Mouse (Mus musculus) urinary bladder, postnatal 10 days (tissue): Measurements from ENCODE around the gene Hddc3.
"Not testable (repeated sequence)": the region's sequence is repeated elsewhere in the genome, so short reads cannot be mapped to it uniquely, and the experiment has no call there.

Experiments
- DNase-seq: peaks from one replicate; pipeline ENCODE4 v3.0.0; 2022; ENCODE audit warnings: low spot score

The Hddc3 gene

GRCm38 (mm10) chr7:80342858-80343257, at the start of gene Hddc3:
TSS of gene Hddc3 (plus strand) at chr7:80343104.
- peak; percentile 81 for DNase-seq

- peak; percentile 92 for DNase-seq
Observed at GRCm38 (mm10) chr7:80294062-80294763, 48.7 kb upstream of the Hddc3 start, which contains the start of gene Prc1. TSS of gene Prc1 (plus strand) at chr7:80294450.

GRCm38 (mm10) chr7:80294764-80295648, 47.9 kb upstream of the Hddc3 start:
- DNase-seq = no peak

- no peak for DNase-seq
Observed at GRCm38 (mm10) chr7:80296462-80296861, 46.4 kb upstream of the Hddc3 start.

- no peak for DNase-seq
Observed at GRCm38 (mm10) chr7:80297041-80297440, 45.9 kb upstream of the Hddc3 start.

GRCm38 (mm10) chr7:80298754-80299153, 44.1 kb upstream of the Hddc3 start:
- DNase-seq = no peak

GRCm38 (mm10) chr7:80299568-80299967, 43.3 kb upstream of the Hddc3 start:
- no peak for DNase-seq

- no peak for DNase-seq
Observed at GRCm38 (mm10) chr7:80301522-80301921, 41.4 kb upstream of the Hddc3 start.

GRCm38 (mm10) chr7:80307766-80308165, 35.1 kb upstream of the Hddc3 start:
- no peak for DNase-seq

- DNase-seq = no peak
Observed at GRCm38 (mm10) chr7:80310771-80311170, 32.1 kb upstream of the Hddc3 start.

- no peak for DNase-seq
Observed at GRCm38 (mm10) chr7:80315733-80316132, 27.2 kb upstream of the Hddc3 start.

- no peak for DNase-seq
Observed at GRCm38 (mm10) chr7:80317439-80318115, 25.3 kb upstream of the Hddc3 start.

GRCm38 (mm10) chr7:80318670-80319069, 24.2 kb upstream of the Hddc3 start:
- DNase-seq = no peak

- DNase-seq = no peak
Observed at GRCm38 (mm10) chr7:80319846-80320496, 22.9 kb upstream of the Hddc3 start.

- DNase-seq = no peak
Observed at GRCm38 (mm10) chr7:80323336-80323735, 19.6 kb upstream of the Hddc3 start.

- DNase-seq = peak; percentile 86
Observed at GRCm38 (mm10) chr7:80324043-80324815, 18.7 kb upstream of the Hddc3 start, which contains the start of gene Rccd1. TSS of gene Rccd1 (minus strand) at chr7:80324454.

GRCm38 (mm10) chr7:80324816-80325119, 18.1 kb upstream of the Hddc3 start:
- not testable (repeated sequence) for DNase-seq

GRCm38 (mm10) chr7:80325292-80325868, 17.5 kb upstream of the Hddc3 start:
- DNase-seq = no peak

- no peak for DNase-seq
Observed at GRCm38 (mm10) chr7:80326076-80326475, 16.8 kb upstream of the Hddc3 start.

- DNase-seq = no peak
Observed at GRCm38 (mm10) chr7:80330278-80330677, 12.6 kb upstream of the Hddc3 start.

GRCm38 (mm10) chr7:80331433-80331832, 11.5 kb upstream of the Hddc3 start:
- DNase-seq = no peak
